Mouse (Mus musculus) kidney, postnatal 0 days (tissue): ENCODE measurements around the gene Myo1h. TPM values are rescaled to one million over a fixed set of nuclear protein-coding genes. Genes with fewer than 3 reads are reported as not detected.

Source experiments
- ATAC-seq: fragments of 200-750 bp; cut with Nextera tagmentation; replicated peaks from 2 replicates; pipeline ENCODE4 v1.8.0; 2017; ENCODE audit warnings: low read depth, moderate number of reproducible peaks, moderate TSS enrichment, moderate library complexity; ENCODE audit not compliant: low FRiP score
- DNase-seq: peaks from one replicate; pipeline ENCODE4 v3.0.0-alpha.2; 2016; ENCODE audit warnings: low spot score
- H3K27ac ChIP-seq: fragments of 300-500 bp; sonication (generic); 2 replicates; pipeline ENCODE4 v1.5.1; 2014; ENCODE audit warnings: mild to moderate bottlenecking
- H3K27me3 ChIP-seq: fragments of 300-500 bp; sonication (generic); 2 replicates; pipeline ENCODE4 v1.6.1; 2014; ENCODE audit warnings: low read length, mixed read lengths; ENCODE audit not compliant: insufficient read depth
- H3K36me3 ChIP-seq: fragments of 300-500 bp; sonication (generic); 2 replicates; pipeline ENCODE4 v1.6.1; 2014; ENCODE audit warnings: low read length, mixed read lengths; ENCODE audit not compliant: insufficient read depth
- H3K4me1 ChIP-seq: fragments of 300-500 bp; sonication (generic); replicated peaks from 2 replicates; pipeline ENCODE4 v1.6.1; 2014; ENCODE audit warnings: antibody characterized with exemption, low read length, mixed read lengths; ENCODE audit not compliant: insufficient read depth
- H3K4me2 ChIP-seq: fragments of 300-500 bp; sonication (generic); 2 replicates; pipeline ENCODE4 v1.6.1; 2014; ENCODE audit warnings: mild to moderate bottlenecking, low read length, moderate library complexity, mixed read lengths
- H3K4me3 ChIP-seq: fragments of 300-500 bp; sonication (generic); replicated peaks from 2 replicates; pipeline ENCODE4 v1.5.1; 2014; ENCODE audit warnings: low read depth, low read length
- H3K9ac ChIP-seq: fragments of 300-500 bp; sonication (generic); 2 replicates; pipeline ENCODE4 v1.6.1; 2014; ENCODE audit warnings: low read depth, low read length
- H3K9me3 ChIP-seq: fragments of 300-500 bp; sonication (generic); replicated peaks from 2 replicates; pipeline ENCODE4 v1.6.1; 2016; ENCODE audit warnings: low read length, inconsistent platforms, mixed read lengths
- CTCF ChIP-seq: IDR thresholded peaks from 2 replicates; pipeline ENCODE4 v1.5.1; 2016; ENCODE audit warnings: antibody characterized with exemption, low read depth, mild to moderate bottlenecking, moderate library complexity
- WGBS: fragments of 180-500 bp; shearing (Covaris S2); extraction: QIAGEN DNeasy Blood & Tissue Kit; methylation state at CpG from one replicate; pipeline ENCODE4 v1.1.7; 2014; 5-methylcytosine and 5-hydroxymethylcytosine counted together
- polyA plus RNA-seq: library from polyadenylated mRNA; unstranded; fragments of >200 nt; fragmentation: Nextera tagmentation; extraction: Ambion mirVana; gene quantifications from 2 replicates; pipeline ENCODE4 v1.2.1, GENCODE M21; 2015

The Myo1h gene
- polyA plus RNA-seq, 1 experiment from 2014 or later: 1.4 TPM

GRCm38 (mm10) chr5:114365043-114365752 lies 76.2 kb downstream of the Myo1h start:
- Histone ChIP-seq H3K36me3 (peaks cover 80% of the 10 kb centered on the region), H3K4me3 (no peak overlapping the region), H3K9ac (no peak overlapping the region), H3K27me3 (no peaks in the 10 kb centered on the region), H3K27ac (0 out of 2 replicates have a peak overlapping the region, but pooled peaks have one; percentile 13), H3K4me1 (peaks cover 9% of the 10 kb centered on the region), H3K4me2 (no peak overlapping the region), H3K9me3 (no peaks in the 10 kb centered on the region)
- DNase-seq: peak; percentile 39
- ATAC-seq: no peak
- TF ChIP-seq CTCF: no peak
- WGBS: 71% methylated on average over 23 of the region's 23 CpGs

GRCm38 (mm10) chr5:114368121-114368520 lies 79.2 kb downstream of the Myo1h start:
- H3K27ac ChIP-seq: no peak overlapping the region
- H3K4me2 ChIP-seq: no peak overlapping the region
- DNase-seq: no peak
- peaks cover 28% of the 10 kb centered on the region for H3K4me1 ChIP-seq
- peaks cover 61% of the 10 kb centered on the region for H3K36me3 ChIP-seq
- H3K4me3 ChIP-seq: no peak overlapping the region
- H3K9ac ChIP-seq: no peak overlapping the region
- no peak for TF ChIP-seq CTCF
- H3K27me3 ChIP-seq: no peaks in the 10 kb centered on the region
- no peak for ATAC-seq
- no peaks in the 10 kb centered on the region for H3K9me3 ChIP-seq
- WGBS: 43% methylated on average over 14 of the region's 14 CpGs

DNA sequence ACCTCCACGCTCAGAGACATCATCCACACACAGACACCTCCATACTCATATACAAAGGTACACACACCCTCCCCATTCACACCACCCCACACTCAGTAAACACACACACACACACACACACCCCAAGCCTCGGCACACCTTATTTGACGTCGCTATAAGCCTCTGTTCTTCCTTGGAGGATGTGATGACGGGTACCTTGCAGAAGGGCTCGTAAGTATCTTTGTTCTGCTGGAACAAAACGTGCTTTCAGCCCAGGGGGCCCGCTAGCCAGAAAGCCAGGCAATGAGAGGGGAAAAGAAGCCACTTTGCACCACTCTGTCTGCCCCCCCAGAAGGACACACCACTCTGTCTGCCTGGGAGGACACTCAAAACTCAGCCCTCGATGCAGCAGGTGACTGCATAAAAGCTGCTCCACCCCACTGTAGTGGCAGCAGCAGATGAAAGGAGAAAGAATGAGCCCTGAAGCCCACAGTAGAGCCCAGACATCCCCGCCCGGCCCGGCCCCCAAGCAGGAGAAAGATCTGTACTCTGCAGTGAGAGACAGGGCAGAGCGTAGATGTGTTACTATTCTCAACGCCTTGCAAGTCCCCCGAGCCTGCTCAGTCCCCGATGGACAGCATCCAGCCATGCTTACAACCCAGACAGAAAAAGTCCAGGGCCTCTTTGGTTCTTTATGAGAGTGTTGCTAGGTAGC lies 80.0 kb downstream of the Myo1h start:
- no peak for DNase-seq
- Histone ChIP-seq H3K4me1 (peaks cover 32% of the 10 kb centered on the region), H3K9ac (no peak overlapping the region), H3K4me3 (no peak overlapping the region), H3K27me3 (no peaks in the 10 kb centered on the region), H3K9me3 (no peaks in the 10 kb centered on the region), H3K4me2 (no peak overlapping the region), H3K36me3 (peaks cover 59% of the 10 kb centered on the region), H3K27ac (no peak overlapping the region)
- no peak for TF ChIP-seq CTCF
- no peak for ATAC-seq
- 84% methylated on average over 16 of the region's 16 CpGs for WGBS

DNA sequence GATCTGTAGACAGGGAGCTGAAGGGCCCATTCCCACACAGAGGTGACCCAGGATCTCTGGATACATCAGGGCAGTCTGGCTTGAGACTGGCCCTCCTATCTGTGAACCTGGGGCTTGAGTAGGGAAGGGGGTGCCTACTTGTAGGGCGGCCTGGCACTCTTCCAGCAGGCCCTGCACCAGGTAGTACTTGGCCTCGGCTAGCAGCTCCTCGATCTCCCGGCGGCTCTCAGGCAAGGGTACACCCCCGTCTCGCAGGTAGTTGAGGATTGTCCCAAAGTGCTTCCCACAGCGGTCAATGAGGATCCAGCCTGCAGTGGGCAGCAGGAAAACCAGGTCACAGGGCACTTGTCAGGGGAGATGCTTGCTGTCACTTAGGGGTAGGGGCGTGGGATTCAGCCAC lies 81.0 kb downstream of the Myo1h start:
- no peak for TF ChIP-seq CTCF
- no peaks in the 10 kb centered on the region for H3K9me3 ChIP-seq
- H3K36me3 ChIP-seq: peaks cover 55% of the 10 kb centered on the region
- no peak overlapping the region for H3K4me3 ChIP-seq
- peaks cover 32% of the 10 kb centered on the region for H3K4me1 ChIP-seq
- H3K9ac ChIP-seq: 0 out of 2 replicates have a peak overlapping the region, but pooled peaks have one; percentile 18
- WGBS: 59% methylated on average over 9 of the region's 9 CpGs
- H3K4me2 ChIP-seq: peak overlapping the region; percentile 18; the same call in 1 of the 2 replicates
- ATAC-seq (no peak), DNase-seq (no peak)
- no peaks in the 10 kb centered on the region for H3K27me3 ChIP-seq
- H3K27ac ChIP-seq: peak overlapping the region; percentile 67

GRCm38 (mm10) chr5:114370371-114370776 lies 81.4 kb downstream of the Myo1h start:
- 37% methylated on average over 9 of the region's 9 CpGs for WGBS
- no peaks in the 10 kb centered on the region for H3K27me3 ChIP-seq
- H3K9me3 ChIP-seq: no peaks in the 10 kb centered on the region
- H3K36me3 ChIP-seq: peaks cover 55% of the 10 kb centered on the region
- 0 out of 2 replicates have a peak overlapping the region, but pooled peaks have one; percentile 11 for H3K4me2 ChIP-seq
- DNase-seq (peak; percentile 96), ATAC-seq (peak; percentile 34; the same call in 1 of the 2 replicates)
- H3K4me3 ChIP-seq: no peak overlapping the region
- H3K4me1 ChIP-seq: peaks cover 32% of the 10 kb centered on the region
- no peak for TF ChIP-seq CTCF
- H3K9ac ChIP-seq: 0 out of 2 replicates have a peak overlapping the region, but pooled peaks have one; percentile 10
- peak overlapping the region; percentile 67 for H3K27ac ChIP-seq

DNA sequence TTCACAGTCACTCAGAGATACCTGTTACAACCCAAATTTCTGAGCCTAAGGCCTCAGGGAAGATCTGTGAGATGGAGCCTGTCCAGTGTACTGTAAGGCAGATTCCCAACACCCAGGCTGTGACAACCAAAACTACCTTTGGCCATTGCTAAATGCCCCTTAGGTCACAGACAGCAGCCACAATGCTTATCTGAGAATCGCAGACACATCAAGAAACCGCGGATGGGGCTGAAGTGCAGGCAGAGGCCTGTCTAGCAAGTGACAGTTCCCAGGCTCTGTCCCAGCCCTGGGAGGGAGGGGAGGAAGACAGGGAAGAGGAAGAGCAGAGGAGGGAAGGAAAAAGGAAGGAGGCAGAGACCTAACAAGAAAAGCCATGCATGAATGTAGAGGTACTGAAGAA lies 82.4 kb downstream of the Myo1h start:
- H3K4me1 ChIP-seq: peaks cover 32% of the 10 kb centered on the region
- no peak overlapping the region for H3K4me3 ChIP-seq
- no peak for ATAC-seq
- TF ChIP-seq CTCF: no peak
- H3K4me2 ChIP-seq: peak overlapping the region; percentile 11; the same call in 1 of the 2 replicates
- WGBS: 26% methylated on average over 3 of the region's 3 CpGs
- DNase-seq: peak; percentile 34
- no peak overlapping the region for H3K9ac ChIP-seq
- no peaks in the 10 kb centered on the region for H3K27me3 ChIP-seq
- H3K27ac ChIP-seq: peak overlapping the region; percentile 67
- no peaks in the 10 kb centered on the region for H3K9me3 ChIP-seq
- H3K36me3 ChIP-seq: peaks cover 46% of the 10 kb centered on the region
